Mouse (Mus musculus) brain, embryonic 18.5 days (tissue): ENCODE measurements at regions not wholly inside any gene's neighbourhood (a gene's known extent, or its start where the extent isn't known, plus 50 kb on each side); places are given as distances from the start of the nearest gene placed in this dataset.
"Not testable (repeated sequence)": the region's sequence is repeated elsewhere in the genome, so short reads cannot be mapped to it uniquely, and the experiment has no call there.

Source experiments
- DNase-seq: peaks from one replicate; pipeline ENCODE4 v3.0.0-alpha.2; 2012; ENCODE audit warnings: low read depth, low spot score

DNA sequence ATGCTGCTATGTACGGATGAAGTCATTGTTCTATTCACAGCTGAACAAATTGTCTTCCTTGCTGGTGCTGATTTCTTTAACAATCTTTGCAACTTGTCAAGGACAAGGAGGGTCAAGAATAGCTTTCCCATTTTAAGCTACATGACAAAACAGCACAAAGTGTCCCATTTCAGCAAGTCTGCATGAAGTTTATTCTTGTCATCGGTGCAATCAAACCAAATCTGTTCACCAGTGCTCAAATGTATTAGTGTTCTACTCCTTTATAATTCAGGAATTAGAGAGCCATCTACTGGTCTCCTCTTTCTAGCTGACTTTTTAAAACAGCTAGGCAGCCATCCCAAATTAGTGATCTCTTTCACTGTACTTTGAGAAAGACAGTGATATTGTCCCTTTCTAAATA lies 1040.8 kb downstream of the Galc start:
- DNase-seq, result peak; percentile 56

GRCm38 (mm10) chr12:97217608-97218007 lies 1041.7 kb downstream of the Galc start:
- DNase-seq, result no peak

DNA sequence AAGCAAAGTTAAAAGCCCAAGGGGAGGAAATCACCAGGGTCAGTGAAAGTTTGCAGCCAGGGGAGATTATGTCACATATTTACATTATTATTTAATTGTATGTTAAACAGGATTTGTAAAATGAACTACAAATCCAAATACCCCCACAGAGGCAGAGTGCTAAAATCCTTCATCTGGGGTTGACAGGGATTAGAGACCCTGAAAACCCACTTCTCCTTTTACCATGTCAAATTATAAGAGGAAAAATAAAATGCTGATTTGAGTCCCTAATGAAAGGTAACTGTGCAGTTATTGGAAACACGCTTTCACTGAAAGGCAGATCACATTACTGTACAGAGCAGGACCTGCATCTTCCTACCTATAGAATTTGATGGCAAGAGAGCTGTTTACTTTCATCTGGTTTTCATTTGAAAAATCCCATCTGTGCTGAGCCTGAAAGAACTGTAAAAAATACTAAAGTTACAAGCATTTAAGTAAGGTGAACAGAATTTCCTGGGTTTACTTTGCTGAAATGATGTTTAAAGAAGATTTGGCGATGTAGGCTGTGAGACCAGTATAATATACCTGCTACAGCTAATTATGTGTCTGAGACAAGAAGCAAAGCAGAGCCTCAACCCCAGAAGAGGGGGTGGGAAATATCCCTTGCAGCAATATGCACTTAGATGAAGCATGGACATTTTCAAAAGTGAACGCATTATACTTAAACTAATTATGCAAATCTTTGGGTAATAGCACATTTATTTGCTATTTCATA lies 1055.4 kb downstream of the Galc start:
- DNase-seq, result no peak

- DNase-seq, result no peak
These were observed 1097.4 kb downstream of the Galc start for GRCm38 (mm10) chr12:97161853-97162252.

DNA sequence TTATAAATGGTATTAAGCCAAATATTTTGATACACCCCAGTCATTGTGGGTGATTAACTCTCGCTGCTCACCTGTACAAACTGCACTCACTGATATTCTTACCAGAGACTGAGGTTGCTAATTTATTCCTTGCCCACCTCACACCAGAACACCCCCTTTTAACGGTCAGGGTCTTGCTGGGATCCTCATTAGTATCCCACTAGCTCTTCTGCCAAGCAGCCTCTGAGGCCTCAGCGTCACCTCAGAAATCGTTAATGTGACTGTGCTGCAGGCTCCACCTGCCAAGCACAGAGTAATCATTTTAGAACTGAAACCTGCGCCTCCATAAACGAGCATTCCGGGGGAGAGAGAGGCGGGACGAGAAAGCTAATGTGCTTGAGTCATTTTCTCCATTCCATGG lies 1097.8 kb downstream of the Galc start:
- no peak for DNase-seq

- no peak for DNase-seq
These were observed 1100.9 kb downstream of the Galc start for GRCm38 (mm10) chr12:97158332-97158731.

- DNase-seq, result no peak
These were observed 1101.5 kb downstream of the Galc start for GRCm38 (mm10) chr12:97157748-97158147.

DNA sequence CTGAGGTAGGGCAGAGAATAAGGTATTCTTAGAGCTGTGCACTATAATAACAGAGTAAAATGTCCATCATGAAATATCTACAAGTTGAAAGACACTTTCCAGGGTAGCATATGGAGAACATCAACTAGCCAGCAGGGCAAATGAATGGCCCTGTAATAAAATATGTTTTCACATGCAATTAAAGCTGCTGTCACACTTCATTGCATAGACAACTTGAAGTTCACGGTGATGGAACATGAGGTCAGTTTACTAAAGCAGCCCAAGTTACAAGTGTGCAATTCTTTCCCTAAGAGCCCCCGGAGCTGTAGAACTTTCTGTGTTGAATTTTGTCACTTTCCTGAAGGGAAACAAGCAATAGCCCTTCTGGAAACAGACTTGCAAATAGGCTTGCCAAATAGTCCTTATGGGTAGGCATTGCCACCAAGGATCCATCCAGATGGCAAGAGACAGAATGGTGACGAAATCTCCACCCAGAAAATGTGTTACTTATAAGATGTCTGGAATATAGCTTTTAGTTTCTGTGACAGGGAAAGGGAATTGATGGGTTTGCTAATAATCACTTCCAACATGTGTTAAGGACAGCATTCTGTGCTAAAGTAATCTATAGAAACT lies 1102.7 kb downstream of the Galc start:
- DNase-seq, result peak; percentile 63

DNA sequence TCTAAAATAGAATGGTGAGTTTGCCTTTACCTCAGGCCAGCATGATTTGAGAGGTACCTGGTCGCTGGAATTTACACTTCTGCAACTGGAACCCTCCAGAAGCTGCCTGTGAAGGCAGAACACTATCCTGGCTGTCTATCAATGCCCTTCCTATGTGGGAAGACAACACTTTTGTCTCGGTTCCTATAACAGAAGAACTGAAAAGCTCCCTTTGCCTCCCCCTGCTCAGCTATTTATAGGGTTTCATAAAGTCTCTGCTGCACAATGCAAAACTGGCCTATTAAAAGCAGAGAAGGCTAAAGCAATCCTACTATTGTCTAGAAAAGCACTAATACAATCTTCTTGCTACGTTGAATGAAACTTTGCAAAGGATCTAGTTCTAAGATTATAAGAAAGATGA lies 1116.5 kb downstream of the Galc start:
- no peak for DNase-seq

- DNase-seq, result no peak
These were observed 1121.3 kb downstream of the Galc start for GRCm38 (mm10) chr12:97137924-97138323.

DNA sequence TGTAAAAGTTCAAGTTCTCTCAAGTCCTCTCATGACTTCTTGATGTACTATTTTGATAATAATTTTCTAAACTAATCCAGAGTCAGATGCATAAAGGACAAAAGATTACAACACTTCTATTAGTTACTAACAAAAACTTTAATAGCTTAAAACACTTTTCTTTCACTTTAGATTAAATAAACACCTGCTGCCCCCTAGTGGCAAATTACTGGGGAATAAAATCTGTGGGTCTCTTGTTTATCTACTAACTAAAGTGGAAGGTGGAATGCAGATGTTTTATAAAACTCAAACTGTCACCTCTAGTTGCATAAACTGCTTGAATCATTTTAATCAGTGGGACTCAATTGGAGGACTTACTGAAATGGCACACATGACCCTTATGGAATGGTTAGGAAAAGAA lies 1129.0 kb downstream of the Galc start:
- peak; percentile 18 for DNase-seq

DNA sequence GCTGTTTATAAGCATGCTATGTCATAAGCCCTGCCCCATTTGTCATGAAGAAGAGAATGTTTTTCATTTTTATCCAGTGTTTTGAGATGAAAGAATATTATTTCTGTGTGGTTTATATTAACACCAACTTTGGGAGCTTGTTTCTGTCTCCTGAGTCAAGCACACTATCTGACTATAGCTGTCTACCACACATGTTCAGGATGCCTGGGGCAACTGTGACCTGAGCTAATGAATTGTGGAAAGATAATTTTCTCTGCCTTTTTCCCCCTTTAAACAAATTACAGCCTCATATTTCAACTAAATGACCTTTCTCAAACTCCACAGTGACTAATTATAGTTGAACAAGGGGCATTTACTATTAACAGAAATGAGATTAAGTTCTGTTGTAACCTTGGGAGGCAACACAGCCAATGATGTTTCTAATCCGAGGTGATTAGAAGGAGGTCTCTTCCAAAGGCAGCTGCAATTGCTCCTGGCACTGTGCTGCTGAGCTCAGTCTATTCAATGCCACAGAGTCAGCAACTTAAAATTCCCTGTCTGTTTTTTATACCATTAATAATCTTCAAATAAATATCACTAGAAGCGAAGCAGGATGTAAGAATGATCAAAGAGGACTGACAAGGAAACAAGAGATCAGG lies 1168.6 kb downstream of the Galc start:
- no peak for DNase-seq

DNA sequence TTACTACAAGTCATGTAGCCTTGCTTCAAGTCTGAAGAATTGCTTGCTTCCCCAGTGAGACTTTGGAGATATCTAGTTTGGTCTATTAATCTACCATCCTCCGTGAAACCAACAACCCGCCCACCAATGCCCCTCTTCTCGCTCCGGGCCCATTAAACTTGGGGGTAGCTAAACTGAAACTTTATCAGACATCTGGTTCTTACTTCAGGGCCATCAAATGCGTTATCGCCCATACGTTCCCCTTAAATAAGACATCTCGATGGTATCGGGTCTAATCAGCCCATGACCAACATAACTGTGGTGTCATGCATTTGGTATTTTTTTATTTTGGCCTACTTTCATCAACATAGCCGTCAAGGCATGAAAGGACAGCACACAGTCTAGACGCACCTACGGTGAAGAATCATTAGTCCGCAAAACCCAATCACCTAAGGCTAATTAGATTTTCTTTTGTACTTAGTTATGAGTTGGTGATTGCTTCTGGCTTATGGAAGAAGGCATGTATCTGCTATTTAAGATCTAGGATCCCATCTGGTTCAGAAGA lies 1197.8 kb downstream of the Galc start:
- DNase-seq, result not testable (repeated sequence)

DNA sequence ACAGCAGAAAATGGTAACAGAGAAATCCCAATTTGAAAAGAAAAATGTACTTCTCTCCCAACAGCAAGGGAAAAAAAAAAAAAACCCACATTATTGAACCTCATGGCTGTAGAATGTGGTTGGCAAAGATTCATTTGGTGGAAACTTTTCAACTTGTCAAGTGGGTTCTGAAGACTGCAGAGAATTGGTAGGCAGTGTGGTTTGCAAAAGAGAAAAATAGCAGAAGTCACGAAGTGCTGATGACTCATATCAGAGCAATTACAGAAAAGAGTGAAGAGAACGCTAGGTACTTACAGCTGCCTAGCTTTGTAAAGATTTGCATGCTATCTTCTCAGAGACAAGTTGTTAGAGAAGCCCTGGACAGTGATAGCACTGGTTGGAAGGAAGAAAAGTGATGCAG lies 1211.6 kb downstream of the Galc start:
- no peak for DNase-seq
